Mouse (Mus musculus): Measurements from ENCODE around the gene Crlf1. TPM values are rescaled to one million over a fixed set of nuclear protein-coding genes. Genes with fewer than 3 reads are reported as not detected.

The Crlf1 gene
- polyA plus RNA-seq (2015; fragmentation: Nextera tagmentation; extraction: Ambion mirVana) = 0.97 and 1.7 TPM in 2 replicates

- Histone ChIP-seq H3K4me1 (replicated peaks) (peaks cover 29% of the 10 kb centered on the region), H3K27ac (replicated peaks) (no peak within 1 kb of the TSS), H3K9me3 (replicated peaks) (no peaks in the 10 kb centered on the region), H3K9ac (no peak within 1 kb of the TSS), H3K27me3 (peaks cover 100% of the 10 kb centered on the region), H3K4me3 (replicated peaks) (peak within 1 kb of the TSS; percentile 35), H3K4me2 (peak within 1 kb of the TSS; percentile 57), H3K36me3 (replicated peaks) (no peaks in the 10 kb centered on the region)
- WGBS (ENCODE audit: insufficient replicate concordance) = under 1% methylated on average over 77 of the region's 93 CpGs
- ATAC-seq (ENCODE audit: insufficient read depth) = no peak
Measured at GRCm38 (mm10) chr8:70492664-70493640, at the start of gene Crlf1. Gene Crlf1, plus strand, starts transcription at chr8:70493158.

- Histone ChIP-seq H3K4me3 (replicated peaks) (no peak overlapping the region), H3K36me3 (replicated peaks) (no peaks in the 10 kb centered on the region), H3K9ac (no peak overlapping the region), H3K27ac (replicated peaks) (peak overlapping the region; percentile 82), H3K4me1 (replicated peaks) (peaks cover 49% of the 10 kb centered on the region), H3K4me2 (peak overlapping the region; percentile 39), H3K9me3 (replicated peaks) (no peaks in the 10 kb centered on the region), H3K27me3 (peaks cover 22% of the 10 kb centered on the region)
- 62% methylated on average over 4 of the region's 4 CpGs for WGBS (ENCODE audit: insufficient replicate concordance)
- ATAC-seq (ENCODE audit: insufficient read depth) = peak; percentile 32; the same call in 1 of the 2 replicates
Measured at GRCm38 (mm10) chr8:70443326-70443725, 49.6 kb upstream of the Crlf1 start.

- H3K27me3 ChIP-seq = peaks cover 22% of the 10 kb centered on the region
- WGBS (ENCODE audit: insufficient replicate concordance) = 62% methylated on average over 1 of the region's 1 CpGs
- no peak for ATAC-seq (ENCODE audit: insufficient read depth)
- H3K36me3 ChIP-seq (replicated peaks) = no peaks in the 10 kb centered on the region; the same call in 1 of the 2 replicates
- peaks cover 27% of the 10 kb centered on the region for H3K4me1 ChIP-seq (replicated peaks)
- H3K4me3 ChIP-seq (replicated peaks) = no peak overlapping the region
- H3K9ac ChIP-seq = no peak overlapping the region
- H3K4me2 ChIP-seq = no peak overlapping the region
- no peaks in the 10 kb centered on the region for H3K9me3 ChIP-seq (replicated peaks)
- no peak overlapping the region for H3K27ac ChIP-seq (replicated peaks)
Measured at GRCm38 (mm10) chr8:70445988-70446387, 47.0 kb upstream of the Crlf1 start.

- H3K27ac ChIP-seq (replicated peaks) = no peak overlapping the region
- peaks cover 23% of the 10 kb centered on the region for H3K27me3 ChIP-seq
- no peak for ATAC-seq (ENCODE audit: insufficient read depth)
- H3K4me2 ChIP-seq = no peak overlapping the region
- WGBS (ENCODE audit: insufficient replicate concordance) = 62% methylated on average over 19 of the region's 19 CpGs
- no peak overlapping the region for H3K9ac ChIP-seq
- peaks cover 17% of the 10 kb centered on the region for H3K4me1 ChIP-seq (replicated peaks)
- H3K36me3 ChIP-seq (replicated peaks) = peaks cover 6% of the 10 kb centered on the region; the same call in 1 of the 2 replicates
- H3K9me3 ChIP-seq (replicated peaks) = no peaks in the 10 kb centered on the region
- no peak overlapping the region for H3K4me3 ChIP-seq (replicated peaks)
Measured at GRCm38 (mm10) chr8:70447639-70448420, 45.1 kb upstream of the Crlf1 start.

- Histone ChIP-seq H3K27me3 (peaks cover 11% of the 10 kb centered on the region), H3K27ac (replicated peaks) (no peak overlapping the region), H3K9me3 (replicated peaks) (no peaks in the 10 kb centered on the region), H3K36me3 (replicated peaks) (peaks cover 6% of the 10 kb centered on the region; the same call in 1 of the 2 replicates), H3K9ac (no peak overlapping the region), H3K4me1 (replicated peaks) (peaks cover 3% of the 10 kb centered on the region; the same call in 1 of the 2 replicates), H3K4me2 (no peak overlapping the region), H3K4me3 (replicated peaks) (no peak overlapping the region)
- WGBS (ENCODE audit: insufficient replicate concordance) = 68% methylated on average over 52 of the region's 52 CpGs
- no peak for ATAC-seq (ENCODE audit: insufficient read depth)
Measured at GRCm38 (mm10) chr8:70452196-70452966, 40.6 kb upstream of the Crlf1 start.

GRCm38 (mm10) chr8:70453852-70454251 is 39.1 kb upstream of the Crlf1 start:
- Histone ChIP-seq H3K9ac (no peak overlapping the region), H3K27ac (replicated peaks) (no peak overlapping the region), H3K27me3 (peaks cover 5% of the 10 kb centered on the region; the same call in 1 of the 2 replicates), H3K4me2 (no peak overlapping the region), H3K4me1 (replicated peaks) (peaks cover 8% of the 10 kb centered on the region; the same call in 1 of the 2 replicates), H3K4me3 (replicated peaks) (no peak overlapping the region), H3K9me3 (replicated peaks) (no peaks in the 10 kb centered on the region), H3K36me3 (replicated peaks) (peaks cover 6% of the 10 kb centered on the region; the same call in 1 of the 2 replicates)
- ATAC-seq (ENCODE audit: insufficient read depth) = no peak
- 76% methylated on average over 5 of the region's 5 CpGs for WGBS (ENCODE audit: insufficient replicate concordance)

GRCm38 (mm10) chr8:70456996-70457395 is 36.0 kb upstream of the Crlf1 start:
- no peak overlapping the region for H3K9ac ChIP-seq
- H3K4me3 ChIP-seq (replicated peaks) = no peak overlapping the region
- H3K27me3 ChIP-seq = peaks cover under 1% of the 10 kb centered on the region; the same call in 1 of the 2 replicates
- no peak overlapping the region for H3K4me2 ChIP-seq
- no peak for ATAC-seq (ENCODE audit: insufficient read depth)
- H3K4me1 ChIP-seq (replicated peaks) = peaks cover 8% of the 10 kb centered on the region; the same call in 1 of the 2 replicates
- 92% methylated on average over 1 of the region's 1 CpGs for WGBS (ENCODE audit: insufficient replicate concordance)
- no peaks in the 10 kb centered on the region for H3K9me3 ChIP-seq (replicated peaks)
- H3K36me3 ChIP-seq (replicated peaks) = peaks cover under 1% of the 10 kb centered on the region; the same call in 1 of the 2 replicates
- H3K27ac ChIP-seq (replicated peaks) = no peak overlapping the region

- H3K4me1 ChIP-seq (replicated peaks) = peaks cover 8% of the 10 kb centered on the region; the same call in 1 of the 2 replicates
- 63% methylated on average over 6 of the region's 6 CpGs for WGBS (ENCODE audit: insufficient replicate concordance)
- H3K36me3 ChIP-seq (replicated peaks) = no peaks in the 10 kb centered on the region
- no peaks in the 10 kb centered on the region for H3K9me3 ChIP-seq (replicated peaks)
- no peak for ATAC-seq (ENCODE audit: insufficient read depth)
- H3K27ac ChIP-seq (replicated peaks) = no peak overlapping the region
- H3K27me3 ChIP-seq = no peaks in the 10 kb centered on the region; the same call in 1 of the 2 replicates
- no peak overlapping the region for H3K9ac ChIP-seq
- H3K4me2 ChIP-seq = no peak overlapping the region
- no peak overlapping the region for H3K4me3 ChIP-seq (replicated peaks)
Measured at GRCm38 (mm10) chr8:70457882-70458281, 35.1 kb upstream of the Crlf1 start.

- Histone ChIP-seq H3K4me1 (replicated peaks) (peaks cover 8% of the 10 kb centered on the region; the same call in 1 of the 2 replicates), H3K27ac (replicated peaks) (no peak overlapping the region), H3K36me3 (replicated peaks) (no peaks in the 10 kb centered on the region), H3K27me3 (no peaks in the 10 kb centered on the region; the same call in 1 of the 2 replicates), H3K9me3 (replicated peaks) (no peaks in the 10 kb centered on the region), H3K4me3 (replicated peaks) (no peak overlapping the region), H3K9ac (no peak overlapping the region), H3K4me2 (no peak overlapping the region)
- 78% methylated on average over 3 of the region's 3 CpGs for WGBS (ENCODE audit: insufficient replicate concordance)
- ATAC-seq (ENCODE audit: insufficient read depth) = no peak
Measured at GRCm38 (mm10) chr8:70458462-70458861, 34.5 kb upstream of the Crlf1 start.

- Histone ChIP-seq H3K4me3 (replicated peaks) (no peak overlapping the region), H3K4me1 (replicated peaks) (peaks cover 8% of the 10 kb centered on the region; the same call in 1 of the 2 replicates), H3K9me3 (replicated peaks) (no peaks in the 10 kb centered on the region), H3K9ac (no peak overlapping the region), H3K27ac (replicated peaks) (no peak overlapping the region), H3K36me3 (replicated peaks) (no peaks in the 10 kb centered on the region), H3K4me2 (no peak overlapping the region), H3K27me3 (no peaks in the 10 kb centered on the region)
- 84% methylated on average over 2 of the region's 2 CpGs for WGBS (ENCODE audit: insufficient replicate concordance)
- ATAC-seq (ENCODE audit: insufficient read depth) = no peak
Measured at GRCm38 (mm10) chr8:70459636-70460035, 33.3 kb upstream of the Crlf1 start.

All from liver, embryonic 15.5 days (tissue).